Mouse (Mus musculus): ENCODE results near the gene Ogt. TPM values are rescaled to one million over a fixed set of nuclear protein-coding genes. Genes with fewer than 3 reads are reported as not detected.
A peak's percentile ranks its signal among the peaks of the same experiment; 100 is the strongest.

The Ogt gene
- total RNA-seq (2021): 100 to 1,000 TPM; 220 to 236 TPM

GRCm38 (mm10) chrX:101639741-101640166 lies at the start of gene Ogt:
Ogt (plus strand) TSS chrX:101640060.
- peak; percentile 83 to 87 for DNase-seq

- DNase-seq: no peak
Measured at GRCm38 (mm10) chrX:101616183-101616582, 23.7 kb upstream of the Ogt start.

GRCm38 (mm10) chrX:101617889-101618288 lies 22.0 kb upstream of the Ogt start:
- DNase-seq: no peak

GRCm38 (mm10) chrX:101620317-101620716 lies 19.5 kb upstream of the Ogt start:
- no peak for DNase-seq

- DNase-seq: no peak
Measured at GRCm38 (mm10) chrX:101622539-101622938, 17.3 kb upstream of the Ogt start.

- DNase-seq: no peak
Measured at GRCm38 (mm10) chrX:101636821-101637525, 2.9 kb upstream of the Ogt start.

GRCm38 (mm10) chrX:101638856-101639255 lies 1.0 kb upstream of the Ogt start:
- DNase-seq: no peak

- DNase-seq: no peak
Measured at GRCm38 (mm10) chrX:101639306-101639705, 554 bp upstream of the Ogt start.

GRCm38 (mm10) chrX:101640194-101641160 lies 617 bp downstream of the Ogt start:
- DNase-seq: peak; percentile 17 to 32

- no peak for DNase-seq
Measured at GRCm38 (mm10) chrX:101641161-101641530, 1.3 kb downstream of the Ogt start.

- no peak for DNase-seq
Measured at GRCm38 (mm10) chrX:101642091-101642490, 2.2 kb downstream of the Ogt start.

- no peak for DNase-seq
Measured at GRCm38 (mm10) chrX:101645286-101645685, 5.4 kb downstream of the Ogt start.

GRCm38 (mm10) chrX:101646621-101647020 lies 6.8 kb downstream of the Ogt start:
- no peak for DNase-seq

- DNase-seq: no peak
Measured at GRCm38 (mm10) chrX:101695686-101696085, 55.8 kb downstream of the Ogt start.

- DNase-seq: no peak
Measured at GRCm38 (mm10) chrX:101697537-101697936, 57.7 kb downstream of the Ogt start.

GRCm38 (mm10) chrX:101698232-101698631 lies 58.4 kb downstream of the Ogt start:
- DNase-seq: no peak

GRCm38 (mm10) chrX:101705111-101705510 lies 65.3 kb downstream of the Ogt start:
- DNase-seq: no peak

GRCm38 (mm10) chrX:101720401-101720800 lies 80.5 kb downstream of the Ogt start:
- no peak for DNase-seq

- DNase-seq: no peak
Measured at GRCm38 (mm10) chrX:101730010-101730409, 90.2 kb downstream of the Ogt start.

GRCm38 (mm10) chrX:101732644-101733043 lies 92.8 kb downstream of the Ogt start:
- no peak for DNase-seq

GRCm38 (mm10) chrX:101733288-101733687 lies 93.4 kb downstream of the Ogt start:
- DNase-seq: no peak

- DNase-seq: no peak
Measured at GRCm38 (mm10) chrX:101733828-101734319, 94.0 kb downstream of the Ogt start, which contains the start of gene Cxcr3. Cxcr3 (minus strand) TSS chrX:101734269.

All from layer of hippocampus, postnatal 36 days (tissue).